Mouse (Mus musculus) limb, embryonic 15.5 days (tissue): ENCODE results near the gene Ccnk. TPM values are rescaled to one million over a fixed set of nuclear protein-coding genes. Genes with fewer than 3 reads are reported as not detected.

ENCODE experiments used
- polyA plus RNA-seq: library from polyadenylated mRNA; unstranded; fragments of >200 nt; fragmentation: Nextera tagmentation; extraction: Ambion mirVana; gene quantifications from 2 replicates; pipeline ENCODE4 v1.2.1, GENCODE M21; 2015

Gene Ccnk
- polyA plus RNA-seq, 1 experiment from 2014 or later = 3.4 TPM

Other genes starting within 250 kb of the Ccnk start
- gene Bcl11b, start 176.0 kb upstream of the Ccnk start, polyA plus RNA-seq = 14.3 and 19.9 TPM in 2 replicates
- 87.1 and 87.2 TPM in 2 replicates for gene Setd3, start 265 bp upstream of the Ccnk start, polyA plus RNA-seq
- 4.2 and 4.7 TPM in 2 replicates for gene Ccdc85c, start 95.8 kb downstream of the Ccnk start, polyA plus RNA-seq
- 0.97 and 1.4 TPM in 2 replicates for gene Hhipl1, start 126.7 kb downstream of the Ccnk start, polyA plus RNA-seq
- 6.3 and 7.6 TPM in 2 replicates for gene Cyp46a1, start 154.8 kb downstream of the Ccnk start, polyA plus RNA-seq
- 46.0 and 60.3 TPM in 2 replicates for gene Eml1, start 191.4 kb downstream of the Ccnk start, polyA plus RNA-seq